Mouse (Mus musculus) forebrain, embryonic 10.5 days (tissue): ENCODE measurements at regions not wholly inside any gene's neighbourhood (a gene's known extent, or its start where the extent isn't known, plus 50 kb on each side); places are given as distances from the start of the nearest gene placed in this dataset.

Source experiments
- DNase-seq: peaks from one replicate; pipeline ENCODE4 v3.0.0-alpha.2; 2017; ENCODE audit warnings: low spot score; ENCODE audit errors: extremely low spot score
- H3K27ac ChIP-seq: fragments of 300-500 bp; sonication (generic); 2 replicates; pipeline ENCODE4 v1.5.1; 2016; ENCODE audit warnings: mild to moderate bottlenecking
- H3K27me3 ChIP-seq: fragments of 300-500 bp; sonication (generic); 2 replicates; pipeline ENCODE4 v1.6.1; 2016; ENCODE audit warnings: mild to moderate bottlenecking; ENCODE audit not compliant: poor library complexity, severe bottlenecking
- H3K36me3 ChIP-seq: fragments of 300-500 bp; sonication (generic); replicated peaks from 2 replicates; pipeline ENCODE4 v1.6.1; 2016; ENCODE audit warnings: mild to moderate bottlenecking, moderate library complexity
- H3K4me1 ChIP-seq: fragments of 300-500 bp; sonication (generic); 2 replicates; pipeline ENCODE4 v1.6.1; 2016
- H3K4me3 ChIP-seq: fragments of 300-500 bp; sonication (generic); 2 replicates; pipeline ENCODE4 v1.5.1; 2016; ENCODE audit warnings: mild to moderate bottlenecking, moderate library complexity
- H3K9me3 ChIP-seq: fragments of 300-500 bp; sonication (generic); 2 replicates; pipeline ENCODE4 v1.6.1; 2016; ENCODE audit warnings: mild to moderate bottlenecking, moderate library complexity
- WGBS: fragments of 180-500 bp; shearing (Covaris S2); methylation state at CpG from one replicate; pipeline ENCODE4 v1.1.7; 2016; 5-methylcytosine and 5-hydroxymethylcytosine counted together

DNA sequence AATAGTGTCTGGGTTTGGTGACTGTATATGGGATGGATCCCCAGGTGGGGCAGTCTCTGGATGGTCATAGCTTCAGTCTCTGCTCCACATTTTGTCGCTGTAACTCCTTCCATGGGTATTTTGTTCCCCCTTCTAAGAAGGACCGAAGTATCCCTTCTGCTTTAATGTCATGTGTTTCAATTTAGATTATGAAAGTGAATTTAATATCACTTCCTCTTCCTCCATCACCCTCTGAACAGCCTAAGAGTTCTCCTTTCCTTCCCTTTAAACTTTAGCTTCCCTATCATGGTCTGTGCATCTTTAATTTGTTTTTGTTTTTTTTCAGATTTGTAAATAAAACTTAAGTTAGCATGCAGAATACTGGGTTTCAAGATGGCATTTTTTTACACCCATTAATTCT, 211.0 kb upstream of the Phyhipl start:
- Histone ChIP-seq H3K27ac (no peak overlapping the region), H3K4me3 (no peak overlapping the region), H3K9me3 (no peaks in the 10 kb centered on the region), H3K36me3 (no peaks in the 10 kb centered on the region), H3K27me3 (no peaks in the 10 kb centered on the region), H3K4me1 (peaks cover 6% of the 10 kb centered on the region)
- DNase-seq = no peak
- WGBS = 88% methylated on average over 2 of the region's 2 CpGs

DNA sequence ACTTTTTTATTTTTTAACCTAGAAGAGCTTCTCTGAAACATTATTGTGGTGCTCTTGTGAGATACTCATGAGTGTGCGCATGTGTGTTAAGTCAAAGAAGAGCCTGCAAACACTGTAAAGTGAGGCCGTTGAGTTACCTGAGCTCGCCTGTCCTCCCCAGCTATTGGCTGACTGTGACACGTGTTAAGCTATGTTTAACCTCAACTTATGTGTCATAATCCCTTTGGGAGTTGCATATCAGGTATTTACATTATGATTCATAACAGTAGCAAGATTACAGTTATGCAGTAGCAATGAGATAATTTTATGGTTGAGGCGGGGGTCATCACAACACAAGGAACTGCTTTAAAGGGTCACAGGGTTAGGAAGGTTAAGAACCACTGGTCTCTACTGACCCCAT, 208.9 kb upstream of the Phyhipl start:
- Histone ChIP-seq H3K27ac (no peak overlapping the region), H3K4me1 (peaks cover 16% of the 10 kb centered on the region), H3K9me3 (no peaks in the 10 kb centered on the region), H3K4me3 (no peak overlapping the region), H3K36me3 (no peaks in the 10 kb centered on the region), H3K27me3 (no peaks in the 10 kb centered on the region)
- DNase-seq = no peak
- 90% methylated on average over 5 of the region's 5 CpGs for WGBS

DNA sequence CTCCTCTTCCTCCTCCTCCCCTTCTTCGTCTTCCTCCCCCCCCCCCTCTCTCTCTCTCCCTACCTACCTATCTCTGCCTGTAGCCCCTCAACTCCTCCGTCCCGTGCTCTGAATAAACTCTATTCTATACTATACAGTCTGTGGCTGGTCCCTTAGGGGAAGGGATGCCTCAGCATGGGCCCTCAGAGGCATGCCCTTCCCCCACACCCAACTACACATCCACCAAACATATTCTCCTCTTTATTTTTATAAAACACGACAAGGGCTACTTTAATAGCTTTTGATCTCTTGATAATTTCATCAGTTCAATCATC, 206.2 kb upstream of the Phyhipl start:
- H3K36me3 ChIP-seq = no peaks in the 10 kb centered on the region
- no peak overlapping the region for H3K4me3 ChIP-seq
- H3K27me3 ChIP-seq = no peaks in the 10 kb centered on the region
- no peak for DNase-seq
- H3K27ac ChIP-seq = no peak overlapping the region
- peaks cover 16% of the 10 kb centered on the region for H3K4me1 ChIP-seq
- H3K9me3 ChIP-seq = no peaks in the 10 kb centered on the region
- 64% methylated on average over 3 of the region's 4 CpGs for WGBS

DNA sequence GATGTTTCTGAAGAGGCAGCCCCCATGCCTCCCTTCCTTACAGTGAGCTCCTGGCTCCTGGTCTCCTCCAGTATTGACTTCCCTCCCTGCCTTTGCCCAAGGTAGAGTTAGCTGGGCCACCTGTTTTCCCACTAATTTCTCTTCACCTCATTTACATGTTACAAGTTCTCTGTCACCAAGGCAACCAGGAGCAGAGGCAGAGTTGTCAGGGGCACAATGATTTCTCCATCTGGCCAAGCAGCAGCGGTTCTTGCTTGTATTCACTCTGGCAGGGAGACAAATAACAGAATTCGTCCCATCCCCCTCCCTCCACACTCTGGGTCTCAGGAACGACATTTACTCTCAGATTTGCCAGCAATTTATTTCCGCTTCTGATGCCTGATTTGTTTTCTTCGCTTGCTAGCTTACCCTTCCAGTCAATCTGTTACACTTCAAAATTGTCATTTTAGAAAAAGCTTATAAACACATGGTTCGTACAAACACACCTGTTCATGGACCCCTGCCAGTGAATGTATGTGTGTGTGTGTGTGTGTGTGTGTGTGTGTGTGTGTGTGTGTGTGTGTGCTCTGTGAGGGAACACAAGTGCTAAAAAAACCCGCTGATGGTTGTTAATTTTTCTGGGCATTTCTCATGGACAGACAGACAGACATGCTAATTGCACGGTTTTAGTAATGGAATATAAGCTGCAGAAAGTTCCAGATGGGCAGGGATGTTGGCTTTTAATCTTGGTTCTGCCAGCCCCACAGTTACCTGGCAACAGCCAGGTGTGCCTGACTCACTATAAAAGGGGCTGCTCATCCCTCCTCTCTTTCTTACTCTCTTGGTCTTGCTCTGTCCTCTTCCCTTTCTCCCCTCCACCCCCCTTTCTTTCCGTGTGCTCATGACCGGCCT, 205.6 kb upstream of the Phyhipl start:
- H3K36me3 ChIP-seq = no peaks in the 10 kb centered on the region
- H3K27me3 ChIP-seq = no peaks in the 10 kb centered on the region
- peaks cover 16% of the 10 kb centered on the region for H3K4me1 ChIP-seq
- no peak overlapping the region for H3K27ac ChIP-seq
- no peaks in the 10 kb centered on the region for H3K9me3 ChIP-seq
- WGBS = 60% methylated on average over 8 of the region's 10 CpGs
- DNase-seq = no peak
- no peak overlapping the region for H3K4me3 ChIP-seq

DNA sequence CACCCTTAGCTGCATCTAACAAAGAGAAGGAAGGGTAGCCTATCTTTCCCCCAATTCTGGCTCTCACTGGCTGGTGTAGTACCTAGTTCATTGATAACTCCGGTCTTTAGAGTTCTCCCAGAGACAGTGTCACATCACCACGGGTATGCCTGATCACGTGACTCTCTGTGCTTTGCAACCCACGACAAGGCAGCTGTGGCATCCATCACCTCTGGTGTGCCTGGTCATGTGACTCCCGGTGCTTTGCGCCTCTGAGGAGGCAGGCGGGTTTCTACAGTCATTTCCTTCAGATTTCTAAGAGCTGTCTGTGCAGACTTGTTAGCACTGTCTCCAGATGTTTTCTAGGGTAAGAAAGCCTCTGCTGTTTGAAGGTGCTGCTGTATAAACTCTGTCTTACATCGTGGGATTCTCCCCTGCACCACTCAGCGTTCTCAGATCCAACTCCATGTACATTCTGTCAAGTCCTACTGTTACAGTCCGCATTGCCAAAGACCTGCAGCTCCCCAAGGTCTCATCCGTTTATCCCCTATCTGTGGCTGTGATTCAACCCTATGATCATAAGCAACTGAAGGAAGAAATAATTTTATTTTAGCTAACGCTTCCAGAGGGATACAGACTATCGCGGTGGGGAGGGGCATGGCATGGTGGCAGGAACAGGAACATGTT, 201.5 kb upstream of the Phyhipl start:
- Histone ChIP-seq H3K4me1 (peaks cover 19% of the 10 kb centered on the region), H3K36me3 (no peaks in the 10 kb centered on the region), H3K4me3 (no peak overlapping the region), H3K9me3 (no peaks in the 10 kb centered on the region), H3K27me3 (no peaks in the 10 kb centered on the region), H3K27ac (no peak overlapping the region)
- WGBS = 86% methylated on average over 14 of the region's 14 CpGs
- no peak for DNase-seq

DNA sequence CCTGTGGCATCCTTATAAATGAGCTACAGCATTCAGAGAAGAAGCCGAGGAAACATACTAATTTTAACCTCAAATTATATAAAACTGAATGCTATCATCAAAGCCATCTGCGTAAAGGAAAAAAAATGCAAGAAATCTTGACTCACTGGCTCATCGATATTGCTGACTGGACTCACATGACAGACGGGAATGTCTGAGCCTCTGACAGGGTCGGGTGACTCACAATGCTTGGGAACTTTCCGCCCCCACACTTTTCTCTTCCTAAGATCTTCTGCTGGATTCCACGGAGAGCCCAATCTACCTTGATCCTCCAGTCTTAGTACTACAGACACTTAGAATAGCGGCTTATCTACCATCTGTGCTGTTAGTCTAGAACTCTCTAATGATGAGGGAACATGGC, 200.2 kb upstream of the Phyhipl start:
- Histone ChIP-seq H3K27me3 (no peaks in the 10 kb centered on the region), H3K27ac (no peak overlapping the region), H3K9me3 (no peaks in the 10 kb centered on the region), H3K4me1 (peaks cover 9% of the 10 kb centered on the region), H3K36me3 (no peaks in the 10 kb centered on the region), H3K4me3 (no peak overlapping the region)
- DNase-seq = no peak
- WGBS = 96% methylated on average over 8 of the region's 8 CpGs

DNA sequence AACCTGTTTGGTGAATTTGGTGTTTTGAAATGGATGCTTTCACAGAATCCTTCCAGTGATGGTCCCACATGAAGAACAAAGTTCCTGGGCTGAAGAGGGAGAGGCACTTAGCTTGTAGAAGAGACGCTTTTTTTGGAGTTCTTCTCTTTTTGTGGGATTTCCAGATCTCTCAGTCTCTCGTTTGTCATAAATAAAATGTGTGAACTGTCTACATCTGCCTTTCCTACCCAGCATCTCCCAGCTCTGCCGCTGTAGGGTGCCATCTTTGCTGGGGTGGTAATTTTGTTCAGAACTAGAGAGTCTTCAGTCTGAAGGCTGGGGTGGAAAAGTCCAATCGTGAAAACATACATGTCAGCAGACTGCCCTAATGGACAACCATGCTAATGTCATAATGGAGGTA, 197.8 kb upstream of the Phyhipl start:
- 88% methylated on average over 4 of the region's 4 CpGs for WGBS
- DNase-seq = no peak
- H3K4me3 ChIP-seq = no peak overlapping the region

DNA sequence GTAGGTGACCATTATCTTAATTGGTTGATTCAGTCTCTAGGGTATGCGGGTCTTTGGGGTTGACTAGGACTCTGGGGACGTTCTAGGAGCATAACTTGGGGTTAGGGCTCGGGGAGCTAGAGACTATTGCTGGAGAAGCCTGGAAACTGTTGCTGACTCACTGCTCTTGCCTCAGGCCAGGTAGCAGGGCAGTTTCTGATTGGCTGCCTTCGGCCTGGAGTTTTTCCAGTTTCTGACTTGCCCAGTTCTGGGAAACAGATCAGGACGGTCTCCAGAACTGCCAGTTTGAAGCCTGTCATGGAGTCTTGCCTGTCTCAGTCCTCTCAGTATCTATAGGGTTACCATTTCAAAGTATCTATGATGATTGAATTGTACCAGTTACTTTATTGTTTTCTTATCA, 192.4 kb upstream of the Phyhipl start:
- Histone ChIP-seq H3K4me1 (peaks cover 7% of the 10 kb centered on the region; the same call in 1 of the 2 replicates), H3K36me3 (no peaks in the 10 kb centered on the region), H3K27me3 (no peaks in the 10 kb centered on the region), H3K27ac (no peak overlapping the region), H3K4me3 (no peak overlapping the region), H3K9me3 (0 out of 2 replicates have a peak, but pooled peaks cover 3% of the 10 kb centered on the region)
- WGBS = 87% methylated on average over 5 of the region's 5 CpGs
- DNase-seq = no peak

More for the DNA sequence above, 197.8 kb upstream of the Phyhipl start:
- H3K36me3 ChIP-seq = no peaks in the 10 kb centered on the region
- no peak overlapping the region for H3K27ac ChIP-seq
- no peaks in the 10 kb centered on the region for H3K27me3 ChIP-seq
- H3K9me3 ChIP-seq = no peaks in the 10 kb centered on the region
- H3K4me1 ChIP-seq = peaks cover 7% of the 10 kb centered on the region; the same call in 1 of the 2 replicates

DNA sequence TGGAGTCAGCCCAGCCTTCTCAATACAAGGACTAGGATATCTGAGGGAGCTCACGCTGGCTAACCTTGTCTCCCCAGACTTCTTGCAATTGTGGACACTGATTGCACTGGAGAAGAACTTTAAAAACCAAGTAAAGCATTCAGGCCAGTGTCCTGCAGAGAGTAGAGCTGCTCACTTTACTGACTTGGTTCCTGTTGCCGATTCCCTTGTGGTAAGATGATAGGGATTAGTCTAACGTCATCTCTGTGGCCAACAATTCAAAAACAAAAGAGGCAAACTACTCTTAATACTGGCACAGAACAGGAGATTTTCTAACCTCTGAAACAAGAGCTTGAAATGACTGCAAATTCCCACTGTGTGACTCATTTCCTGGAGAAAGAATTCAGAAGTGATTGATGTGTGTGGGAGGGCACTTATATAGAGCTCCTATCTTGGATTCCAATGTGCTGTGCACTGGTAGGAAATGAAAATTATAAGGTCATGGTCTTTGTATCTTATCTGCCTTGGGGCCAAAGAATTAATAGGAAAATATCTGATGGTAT, 191.6 kb upstream of the Phyhipl start:
- Histone ChIP-seq H3K27me3 (no peaks in the 10 kb centered on the region), H3K4me1 (peaks cover 4% of the 10 kb centered on the region; the same call in 1 of the 2 replicates), H3K9me3 (peaks cover 3% of the 10 kb centered on the region; the same call in 1 of the 2 replicates), H3K4me3 (no peak overlapping the region), H3K36me3 (no peaks in the 10 kb centered on the region), H3K27ac (no peak overlapping the region)
- WGBS = 64% methylated on average over 3 of the region's 3 CpGs
- DNase-seq = no peak

DNA sequence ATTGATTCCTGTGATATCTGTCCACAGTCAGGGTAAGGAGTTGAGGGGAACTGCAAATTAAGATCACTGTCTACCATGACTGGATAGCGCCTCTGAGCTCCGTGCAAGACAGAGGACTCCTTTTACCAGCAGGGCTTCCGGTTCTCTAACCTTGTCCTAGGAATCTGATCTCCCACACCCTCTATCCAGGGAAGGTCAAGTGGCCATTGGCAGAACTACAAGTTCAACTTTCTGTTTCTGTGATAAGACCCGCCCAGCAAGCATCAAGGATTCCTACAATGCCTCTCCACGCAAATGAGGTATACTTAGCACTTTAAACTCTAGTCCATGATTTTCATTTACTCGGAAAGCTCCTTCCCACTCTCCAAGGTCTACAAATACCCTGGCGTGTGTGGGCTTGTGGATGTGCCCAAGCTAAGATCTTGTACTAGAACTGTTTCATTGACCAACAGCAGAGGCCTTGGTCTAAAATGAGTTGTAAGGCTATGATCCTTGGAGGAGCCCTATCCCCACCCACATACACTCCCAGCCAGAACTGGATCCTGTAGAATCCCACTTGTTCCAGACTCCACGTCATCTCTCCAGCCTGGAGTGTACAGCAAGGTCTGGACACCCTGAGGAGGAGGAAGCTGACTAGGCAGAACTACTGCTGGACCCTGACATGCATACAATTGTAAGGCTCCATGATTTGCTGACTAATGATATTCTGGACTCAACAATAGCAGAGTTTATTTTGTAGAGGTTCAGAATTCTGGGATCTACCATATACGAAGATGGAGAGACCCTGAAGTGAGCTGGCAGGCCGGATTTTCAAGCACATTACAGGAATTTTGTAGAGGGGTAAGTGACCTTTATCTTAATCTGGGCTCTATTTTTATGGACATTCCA, 190.8 kb upstream of the Phyhipl start:
- 92% methylated on average over 10 of the region's 10 CpGs for WGBS
- no peaks in the 10 kb centered on the region for H3K4me1 ChIP-seq
- no peak overlapping the region for H3K4me3 ChIP-seq
- H3K9me3 ChIP-seq = peaks cover 3% of the 10 kb centered on the region; the same call in 1 of the 2 replicates
- H3K36me3 ChIP-seq = no peaks in the 10 kb centered on the region
- H3K27me3 ChIP-seq = no peaks in the 10 kb centered on the region
- no peak for DNase-seq
- H3K27ac ChIP-seq = no peak overlapping the region

DNA sequence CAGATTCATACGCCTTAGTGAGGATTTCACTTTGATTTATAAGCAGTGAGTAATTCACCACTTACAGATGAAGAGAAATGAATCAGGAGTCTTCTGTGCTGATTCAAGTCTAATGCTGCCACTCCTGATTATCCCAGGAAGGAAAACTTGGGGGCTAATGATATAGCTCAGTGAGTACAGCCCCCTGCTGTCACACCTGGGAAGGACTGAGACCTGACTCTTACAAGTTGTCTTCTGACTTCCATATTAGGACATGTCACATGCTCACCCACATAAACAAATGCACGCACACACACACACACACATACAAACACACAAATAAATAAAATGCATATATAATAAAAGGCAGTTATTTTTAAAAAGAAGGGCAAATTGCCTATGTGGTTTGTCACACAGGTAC, 188.1 kb upstream of the Phyhipl start:
- Histone ChIP-seq H3K27ac (no peak overlapping the region), H3K4me3 (no peak overlapping the region), H3K27me3 (no peaks in the 10 kb centered on the region), H3K36me3 (no peaks in the 10 kb centered on the region), H3K9me3 (peaks cover 13% of the 10 kb centered on the region; the same call in 1 of the 2 replicates), H3K4me1 (no peaks in the 10 kb centered on the region)
- no peak for DNase-seq
- WGBS = 93% methylated on average over 2 of the region's 2 CpGs

DNA sequence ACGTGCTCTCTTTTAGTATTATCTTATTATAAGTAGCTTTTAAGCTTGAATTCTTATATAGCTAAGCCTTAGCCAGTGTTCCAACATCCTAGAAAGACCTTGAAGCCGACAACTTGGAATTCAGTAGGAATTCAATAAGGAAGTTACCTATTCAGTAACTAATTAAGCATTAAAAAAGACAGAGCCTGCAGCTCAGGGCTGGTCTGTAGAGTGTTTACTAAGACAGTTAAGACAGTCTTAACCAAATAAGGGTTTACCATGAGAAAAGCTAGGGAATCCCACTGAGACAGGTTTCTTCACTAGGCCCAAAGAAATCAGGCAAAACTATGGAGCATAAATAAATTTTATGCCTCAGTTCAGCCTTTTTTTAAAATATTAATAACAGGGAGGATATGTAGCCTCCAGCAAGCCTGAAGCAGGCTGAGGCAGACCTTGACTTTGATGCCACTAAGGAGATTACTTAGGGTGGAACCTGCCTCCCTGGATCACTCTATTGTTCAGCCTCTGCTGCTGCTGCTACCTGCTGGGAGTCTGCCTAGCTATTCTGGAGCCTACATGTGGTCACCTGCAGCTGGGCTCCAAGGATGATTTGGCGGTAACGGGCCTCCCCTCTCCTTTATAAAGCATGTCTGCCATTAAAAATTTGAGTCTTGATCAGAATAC, 186.5 kb upstream of the Phyhipl start:
- Histone ChIP-seq H3K9me3 (peaks cover 11% of the 10 kb centered on the region; the same call in 1 of the 2 replicates), H3K4me3 (no peak overlapping the region), H3K27me3 (no peaks in the 10 kb centered on the region), H3K4me1 (no peaks in the 10 kb centered on the region), H3K36me3 (no peaks in the 10 kb centered on the region), H3K27ac (no peak overlapping the region)
- no peak for DNase-seq
- WGBS = 85% methylated on average over 4 of the region's 4 CpGs
